Mouse (Mus musculus) testis, adult 2 months (tissue): ENCODE measurements at regions not wholly inside any gene's neighbourhood (a gene's known extent, or its start where the extent isn't known, plus 50 kb on each side); places are given as distances from the start of the nearest gene placed in this dataset.

Experiments used
- CTCF ChIP-seq: fragments of 200-500 bp; IDR thresholded peaks from 2 replicates; pipeline ENCODE4 v1.5.1; 2012; ENCODE audit warnings: low read depth, mild to moderate bottlenecking, inconsistent platforms, low read length, moderate library complexity; ENCODE audit not compliant: control insufficient read depth, insufficient read depth, insufficient replicate concordance
- POLR2A ChIP-seq: fragments of 200-500 bp; IDR thresholded peaks from 2 replicates; pipeline ENCODE4 v1.6.1; 2012; ENCODE audit warnings: low read depth, mild to moderate bottlenecking, inconsistent platforms, low read length, moderate library complexity; ENCODE audit not compliant: control insufficient read depth

DNA sequence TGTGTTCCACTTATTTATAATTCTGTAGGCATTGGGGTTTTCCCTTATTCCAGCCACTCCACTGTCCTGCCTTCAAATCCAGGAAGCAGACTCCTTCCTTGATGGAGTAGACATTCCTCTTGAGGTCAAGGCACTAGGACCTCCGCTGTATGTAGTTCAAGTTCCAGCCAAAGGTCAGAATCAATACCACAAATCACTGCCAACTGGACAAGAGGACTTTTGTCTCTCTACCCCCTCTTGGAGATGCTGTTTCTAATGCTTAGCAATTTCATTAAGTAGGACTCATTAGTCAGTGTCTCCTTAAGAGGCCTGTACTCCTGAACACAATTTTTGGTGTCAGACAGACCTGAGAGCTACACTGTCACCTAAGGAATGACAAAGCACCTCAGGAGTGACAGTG is 115.0 kb upstream of the Mpped2 start:
- TF ChIP-seq POLR2A (no peak), CTCF (no peak)
